Mouse (Mus musculus) adrenal gland, postnatal 14 days (tissue): Measurements from ENCODE around the gene Fam3b. TPM values are rescaled to one million over a fixed set of nuclear protein-coding genes. Genes with fewer than 3 reads are reported as not detected.
A peak's percentile ranks its signal among the peaks of the same experiment; 100 is the strongest.

Experiments used
- DNase-seq: peaks from one replicate; pipeline ENCODE4 v3.0.0; 2021; ENCODE audit warnings: mixed read lengths
- total RNA-seq: library from RNA; stranded (reverse); gene quantifications from 2 replicates; pipeline ENCODE4 v1.2.3, GENCODE M21; 2021

The Fam3b gene
- total RNA-seq, 1 experiment from 2014 or later, result not detected

DNA sequence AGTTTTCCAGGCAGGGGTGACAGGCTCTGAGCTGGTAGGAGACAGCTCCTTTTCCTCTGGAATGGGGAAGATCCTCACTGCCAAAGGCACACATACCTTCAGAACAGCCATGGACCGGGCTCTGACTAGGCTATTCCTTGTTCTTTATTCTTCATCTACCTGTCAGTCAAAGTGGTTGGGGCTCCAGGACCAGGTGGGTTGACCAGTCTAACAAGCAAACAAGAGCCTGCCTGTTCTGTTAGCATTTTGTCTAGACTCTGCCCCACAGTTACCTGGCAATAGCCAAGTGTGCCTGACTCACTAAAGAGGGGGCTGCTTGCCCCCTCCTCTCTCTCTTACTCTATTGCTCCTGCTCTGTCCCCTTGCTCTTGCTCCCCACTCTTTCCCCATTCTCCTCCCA lies 22.2 kb downstream of the Fam3b start:
- no peak for DNase-seq

DNA sequence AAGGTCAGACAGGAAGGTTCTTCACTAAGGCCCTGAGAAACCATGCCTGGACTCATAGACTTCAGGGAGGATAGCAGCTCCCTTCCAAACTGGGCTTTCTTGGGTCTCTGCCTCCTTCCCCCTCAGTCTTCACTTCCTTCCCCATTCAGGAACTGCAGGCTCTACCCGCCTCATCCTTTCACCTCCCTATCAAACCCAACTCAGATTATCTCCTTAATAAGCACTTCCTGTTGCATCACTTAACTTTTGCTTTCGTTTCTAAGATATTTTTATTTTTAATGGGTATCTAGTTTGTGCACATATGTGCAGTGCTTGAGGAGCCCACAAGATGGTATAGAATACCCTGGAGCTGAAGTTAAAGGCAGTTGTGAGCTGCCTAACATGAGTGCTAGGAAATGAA lies 36.0 kb downstream of the Fam3b start:
- DNase-seq, result no peak

- no peak for DNase-seq
These were observed 38.1 kb downstream of the Fam3b start for GRCm38 (mm10) chr16:97476524-97476923.

DNA sequence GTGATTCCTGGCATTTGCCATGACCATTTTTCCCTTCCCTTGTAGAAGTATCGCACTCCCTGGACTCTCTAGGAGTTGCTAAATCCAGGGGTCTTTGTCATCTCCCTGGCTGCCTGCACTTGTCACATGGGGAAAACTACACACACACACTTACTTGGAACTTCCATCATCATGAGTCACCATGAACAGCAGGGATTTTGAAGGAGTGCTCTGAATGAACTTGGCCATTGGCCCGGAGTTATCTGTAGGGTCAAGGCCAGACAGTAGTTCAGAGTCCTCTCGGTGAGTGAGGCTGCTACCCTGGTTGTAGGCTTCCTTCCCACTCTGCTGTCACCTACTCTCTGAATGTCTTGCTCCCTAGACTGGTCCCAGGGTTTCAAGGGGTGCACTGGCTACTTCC lies 39.0 kb downstream of the Fam3b start:
- DNase-seq, result peak; percentile 85

DNA sequence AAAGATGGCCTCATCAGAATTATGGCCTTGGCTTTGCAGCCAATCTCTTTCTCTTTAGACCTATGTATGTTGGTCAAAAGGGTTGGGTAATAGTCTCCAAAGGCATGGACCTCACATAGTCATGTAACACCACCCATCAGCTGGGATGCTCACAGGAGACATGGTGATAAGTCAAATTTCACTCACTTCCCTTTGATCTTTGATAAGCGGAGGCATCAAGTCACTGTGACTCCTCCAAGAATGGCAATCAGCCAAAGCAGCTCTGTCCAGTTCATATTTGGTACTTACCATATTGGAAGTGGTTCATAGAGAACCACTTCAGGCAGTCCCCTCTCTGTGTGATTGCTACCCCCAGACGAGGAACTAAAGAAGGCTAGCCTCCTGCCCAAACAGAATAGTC lies 39.9 kb downstream of the Fam3b start:
- peak; percentile 4 for DNase-seq

- no peak for DNase-seq
These were observed 46.4 kb downstream of the Fam3b start for GRCm38 (mm10) chr16:97467993-97468791.

- no peak for DNase-seq
These were observed 47.1 kb downstream of the Fam3b start for GRCm38 (mm10) chr16:97467472-97467871.

DNA sequence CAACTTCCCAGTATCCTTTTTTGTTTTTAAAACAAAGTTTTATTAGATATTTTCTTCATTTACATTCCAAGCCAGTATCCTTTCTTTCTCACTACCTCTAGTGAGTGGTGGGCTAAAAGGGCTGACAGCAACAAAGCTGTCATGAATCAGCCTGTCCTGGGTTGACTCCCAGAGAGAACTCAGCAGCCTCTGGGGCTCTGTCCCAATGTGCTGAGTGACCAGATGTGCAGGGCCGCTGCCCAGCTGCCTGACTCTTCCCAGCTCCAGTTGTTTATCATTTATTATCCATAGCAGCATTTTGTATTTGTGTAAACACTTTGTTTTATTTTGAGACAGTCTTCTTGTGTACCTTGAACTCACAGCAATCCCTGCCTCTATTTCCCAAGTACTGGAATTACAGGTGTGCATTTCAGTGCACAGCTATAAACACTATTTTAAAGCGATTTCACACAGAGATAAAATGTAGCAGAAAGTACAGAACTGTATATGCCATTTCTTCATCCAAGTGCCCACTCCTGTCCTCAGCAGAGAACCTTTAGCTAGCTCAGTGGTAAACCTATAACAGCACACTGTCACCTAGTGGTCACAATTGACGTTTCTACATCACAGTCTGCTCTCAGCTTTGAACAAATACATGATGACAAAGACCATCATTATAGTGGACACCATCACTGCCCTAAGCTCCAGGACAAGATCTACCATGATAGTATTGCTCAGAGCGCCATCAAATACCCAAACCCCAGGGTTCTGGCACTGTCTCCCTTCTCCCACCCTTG lies 48.2 kb downstream of the Fam3b start:
- no peak for DNase-seq

DNA sequence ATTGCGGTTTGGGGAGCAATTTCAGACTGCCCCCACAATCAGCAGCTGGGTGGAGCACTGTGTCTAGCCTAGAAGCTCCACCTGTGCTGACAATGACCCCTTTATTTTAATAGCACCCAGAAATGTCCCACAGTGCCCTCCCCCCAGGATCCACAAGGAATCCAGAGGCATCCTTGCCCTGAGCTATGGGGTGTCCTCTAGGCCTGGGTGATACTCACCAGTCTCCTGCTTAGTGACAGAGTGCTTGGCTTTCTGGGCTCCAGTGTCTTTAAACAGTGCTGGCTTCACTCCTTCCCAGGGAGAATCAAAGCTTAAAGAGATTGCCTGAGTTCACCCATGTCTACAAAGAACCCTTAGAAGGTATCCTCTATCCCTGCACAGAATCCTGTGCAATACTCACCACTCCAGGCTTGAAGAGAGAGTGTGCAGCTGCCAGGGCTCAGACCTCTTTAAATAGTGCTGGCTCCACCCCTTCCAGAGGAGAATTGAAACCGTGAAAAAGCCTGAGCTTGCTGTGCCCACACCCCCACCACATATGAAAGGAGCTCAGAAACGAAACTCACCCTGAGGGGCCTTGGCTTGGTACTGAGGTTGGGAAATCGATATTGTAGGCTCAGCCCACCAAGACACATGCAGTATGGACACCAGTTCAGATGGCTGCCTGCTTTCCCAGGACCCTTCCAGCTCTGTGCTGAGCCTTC lies 52.0 kb downstream of the Fam3b start, which contains the start of gene Mx1:
Gene Mx1, minus strand, starts transcription at position 427 of the 701 bp plus-strand sequence.
- no peak for DNase-seq

DNA sequence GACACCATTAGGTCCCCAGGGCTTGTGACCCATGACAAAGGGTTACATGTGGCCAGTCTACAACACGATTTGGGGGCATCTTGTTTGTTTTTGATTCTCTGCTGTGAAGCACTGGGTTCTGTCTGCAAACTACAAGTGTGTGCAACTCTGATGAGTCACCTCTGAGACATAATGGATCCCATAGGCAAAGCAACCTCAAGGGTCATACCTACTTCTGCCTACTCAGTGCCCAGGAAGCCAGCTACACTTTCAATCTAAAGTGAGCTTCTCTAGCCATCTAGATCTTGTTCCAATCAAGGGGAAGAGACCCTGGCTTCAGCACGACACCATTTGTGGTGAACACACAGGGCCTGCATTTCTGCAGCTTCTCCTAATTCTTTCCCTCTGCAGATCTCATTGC lies 53.3 kb downstream of the Fam3b start:
- no peak for DNase-seq

- DNase-seq, result no peak
These were observed 54.8 kb downstream of the Fam3b start for GRCm38 (mm10) chr16:97459831-97460230.

- no peak for DNase-seq
These were observed 67.2 kb downstream of the Fam3b start for GRCm38 (mm10) chr16:97447386-97447785.

- DNase-seq, result peak; percentile 67
These were observed 70.8 kb downstream of the Fam3b start for GRCm38 (mm10) chr16:97443670-97444263.

DNA sequence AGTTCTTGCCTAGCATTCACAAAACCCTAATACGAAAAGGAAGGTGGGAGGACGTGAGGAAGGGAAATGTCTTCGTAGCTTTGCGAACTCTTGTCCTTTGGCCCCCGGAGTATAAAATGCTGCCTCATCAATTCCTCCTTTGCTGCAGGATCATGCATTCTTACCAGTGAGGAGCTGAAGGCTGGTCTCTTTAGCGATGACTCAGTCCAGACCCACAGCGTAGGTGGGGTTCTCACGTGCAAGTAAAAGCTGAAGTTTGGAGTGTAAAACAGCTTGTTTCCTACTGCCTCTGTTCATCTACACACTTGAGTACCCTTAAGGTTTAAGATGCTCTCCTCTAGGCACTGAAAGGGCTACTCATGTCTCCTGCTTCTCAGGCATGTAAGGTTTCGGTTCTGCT lies 72.6 kb downstream of the Fam3b start:
- DNase-seq, result no peak

DNA sequence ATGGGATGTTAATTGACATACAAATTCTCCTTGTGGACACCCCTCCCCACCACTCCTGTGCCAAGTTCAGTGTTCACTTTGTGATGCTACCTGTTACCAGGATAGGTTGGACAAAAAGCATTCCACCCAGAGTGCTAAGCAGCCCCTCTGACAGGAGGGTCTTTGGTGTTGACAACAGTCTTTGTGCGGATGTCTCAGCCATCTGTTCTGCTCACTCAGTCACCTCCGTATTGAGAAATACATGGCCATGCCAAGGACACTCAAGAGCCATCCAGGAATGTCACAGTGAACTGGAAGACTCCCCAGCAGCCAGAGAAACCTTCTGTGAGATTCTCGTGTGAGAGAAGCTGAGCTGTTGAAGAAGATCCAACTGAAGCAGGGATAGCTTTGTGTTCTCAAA lies 76.4 kb downstream of the Fam3b start:
- DNase-seq, result no peak

GRCm38 (mm10) chr16:97437448-97438056 lies 77.1 kb downstream of the Fam3b start:
- DNase-seq, result no peak

- no peak for DNase-seq
These were observed 80.4 kb downstream of the Fam3b start for GRCm38 (mm10) chr16:97434206-97434605.

- peak; percentile 84 for DNase-seq
These were observed 83.3 kb downstream of the Fam3b start for GRCm38 (mm10) chr16:97431328-97431727.

DNA sequence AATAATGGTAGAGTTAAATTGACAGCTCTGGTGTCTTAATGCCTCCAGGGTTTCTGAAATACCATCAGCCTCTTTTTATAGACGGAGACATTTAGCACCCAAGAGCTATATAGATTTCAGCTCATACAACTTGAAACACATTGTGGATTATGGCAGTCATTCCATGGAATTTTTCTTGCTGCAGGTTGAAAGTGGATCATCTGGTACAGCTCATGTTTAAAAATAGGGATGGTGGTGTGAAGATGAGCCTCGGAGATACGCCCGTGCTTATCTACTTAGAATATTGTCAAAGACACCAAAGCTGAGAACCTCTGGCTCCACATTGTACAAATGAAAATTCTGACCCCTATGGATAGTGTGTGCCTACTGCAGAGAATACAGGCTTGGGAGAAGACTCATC lies 84.5 kb downstream of the Fam3b start:
- no peak for DNase-seq

DNA sequence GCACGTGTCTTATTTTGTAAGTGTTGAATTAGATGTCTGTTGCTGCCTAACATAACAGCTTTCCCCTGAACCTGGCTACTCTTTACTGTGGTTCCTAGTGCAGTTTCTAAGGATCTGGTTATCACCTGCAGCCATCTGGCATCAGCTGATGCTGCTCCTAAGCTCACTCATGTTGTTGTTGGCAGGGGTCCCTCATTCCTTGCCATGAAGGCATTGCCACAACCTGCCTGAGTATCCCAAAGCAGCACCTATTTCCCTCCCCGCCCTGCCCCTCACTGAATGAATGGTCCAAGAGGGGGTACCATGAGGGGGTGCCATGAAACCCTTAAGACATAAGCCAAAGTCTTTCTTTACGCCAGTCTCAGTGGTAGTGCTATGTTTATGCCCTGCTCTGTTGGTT lies 86.6 kb downstream of the Fam3b start:
- no peak for DNase-seq

DNA sequence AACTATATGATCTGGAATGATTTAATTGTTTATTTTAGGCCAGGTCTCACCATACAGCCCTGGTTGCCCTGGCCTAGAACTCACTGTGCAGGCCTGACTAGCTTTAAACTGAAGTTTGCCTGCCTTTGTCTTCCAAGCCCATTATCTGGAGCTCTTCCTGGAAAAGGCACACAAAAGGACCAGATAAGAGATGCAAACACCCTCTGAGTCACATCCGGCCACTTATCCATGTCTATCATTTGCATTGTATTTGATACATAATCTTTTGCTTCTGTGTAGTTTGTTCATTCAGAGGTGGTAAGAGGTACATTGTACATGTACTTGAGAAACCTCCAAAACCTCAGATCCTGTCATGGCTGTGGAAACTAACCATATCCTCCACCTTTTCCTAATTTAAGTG lies 91.0 kb downstream of the Fam3b start:
- no peak for DNase-seq

- DNase-seq, result no peak
These were observed 92.9 kb downstream of the Fam3b start for GRCm38 (mm10) chr16:97421671-97422070.
